Mouse (Mus musculus) C2C12 (cell line): ENCODE data around the gene Padi6.

Experiments used
- CEBPB ChIP-seq: IDR thresholded peaks from one replicate; pipeline ENCODE4 v1.6.1; 2011; ENCODE audit warnings: low read depth, mild to moderate bottlenecking, control low read depth, moderate library complexity
- CTCF ChIP-seq: IDR thresholded peaks from one replicate; pipeline ENCODE4 v1.5.1; 2011; ENCODE audit not compliant: control insufficient read depth, insufficient read depth, insufficient read length
- MAX ChIP-seq: IDR thresholded peaks from one replicate; pipeline ENCODE4 v1.6.1; 2011; ENCODE audit warnings: mild to moderate bottlenecking, control low read depth
- MYOD1 ChIP-seq: IDR thresholded peaks from one replicate; pipeline ENCODE4 v1.6.1; 2011; ENCODE audit warnings: low read depth; ENCODE audit not compliant: control insufficient read depth, insufficient read length
- USF1 ChIP-seq: IDR thresholded peaks from one replicate; pipeline ENCODE4 v1.6.1; 2011; ENCODE audit warnings: low read depth, mild to moderate bottlenecking, control low read depth, moderate library complexity

DNA sequence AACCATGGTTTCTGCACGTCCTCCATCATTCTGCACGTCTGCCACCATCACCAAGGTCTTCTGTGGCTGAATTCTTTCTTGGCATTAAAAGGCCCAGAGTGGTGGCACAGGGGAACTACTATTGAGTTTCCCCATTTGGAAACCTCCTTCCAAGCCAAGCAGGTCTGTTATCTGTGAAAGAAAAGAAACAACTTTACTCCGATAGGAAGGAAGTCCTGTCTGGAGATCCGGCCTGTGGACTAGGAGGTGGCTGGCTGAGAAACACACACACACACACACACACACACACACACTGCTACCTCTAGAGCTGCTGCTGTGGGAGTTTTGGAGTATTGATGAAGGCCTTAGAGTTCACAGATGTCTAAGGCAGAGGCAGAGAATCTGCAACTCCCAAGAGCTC, 48.9 kb downstream of the Padi6 start:
- TF ChIP-seq CTCF (no peak), USF1 (no peak), MAX (no peak), MYOD1 (no peak), CEBPB (no peak)
